ENCODE assay signal across 8 mouse cellular contexts in the genomic region with DNA sequence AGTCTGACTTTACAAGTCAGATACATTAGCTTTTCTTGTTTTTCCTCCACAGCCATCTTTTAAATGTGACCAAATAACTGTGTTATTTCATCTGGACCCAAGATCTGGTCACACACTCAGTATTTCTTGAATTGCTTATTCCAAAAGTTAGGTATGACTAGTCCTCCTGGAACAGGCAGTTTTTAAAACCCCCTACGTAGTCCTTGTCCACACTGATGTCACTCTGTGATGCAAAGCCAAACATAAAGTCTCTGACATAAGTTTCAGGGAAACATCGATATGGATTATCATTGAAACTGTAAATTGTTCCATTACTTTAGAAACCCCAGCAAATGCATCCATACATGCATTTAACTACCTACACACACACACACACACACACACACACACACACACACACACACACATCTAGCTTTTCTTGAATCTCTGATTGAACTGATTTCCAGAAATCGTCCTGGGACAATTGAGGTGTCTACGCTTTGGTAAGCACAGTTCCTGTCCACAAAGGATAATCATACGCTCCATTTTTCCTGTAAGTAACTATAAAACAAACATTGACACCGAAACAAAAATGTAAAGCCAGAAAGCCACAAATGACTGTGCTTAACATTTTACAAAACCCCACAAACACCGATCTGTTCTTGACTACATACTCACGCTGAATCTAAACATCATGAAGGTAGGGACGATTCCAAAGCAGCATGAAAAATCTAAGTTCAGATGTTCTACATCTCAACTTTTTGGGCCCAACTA. TPM values are rescaled to one million over a fixed set of nuclear protein-coding genes. Genes with fewer than 3 reads are reported as not detected.
DNase-seq lines count a peak whose midpoint lies in the region; ATAC-seq lines count a peak whose summit lies in the region.

No protein-coding gene starts in this region.

- H3K36me3 ChIP-seq in lung, embryonic 15.5 days, result no peaks in the 10 kb centered on the region
- no peaks in the 10 kb centered on the region for H3K36me3 ChIP-seq in intestine, embryonic 14.5 days (ENCODE audit: control insufficient read depth, insufficient read depth, low read length)
- H3K36me3 ChIP-seq in neural tube, embryonic 15.5 days, result no peaks in the 10 kb centered on the region

- 7% methylated on average over 9 of the region's 9 CpGs for WGBS in lung, embryonic 15.5 days
- 15% methylated on average over 9 of the region's 9 CpGs for WGBS in intestine, embryonic 14.5 days
- WGBS in neural tube, embryonic 15.5 days, result 8% methylated on average over 9 of the region's 9 CpGs

- no peaks in the 10 kb centered on the region for H3K27me3 ChIP-seq in lung, embryonic 15.5 days
- no peaks in the 10 kb centered on the region for H3K27me3 ChIP-seq in intestine, embryonic 14.5 days (replicated peaks; ENCODE audit: control insufficient read depth, insufficient read depth, low read length)
- no peaks in the 10 kb centered on the region for H3K27me3 ChIP-seq in neural tube, embryonic 15.5 days (replicated peaks)

- no peaks in the 10 kb centered on the region for H3K9me3 ChIP-seq in lung, embryonic 15.5 days
- no peaks in the 10 kb centered on the region for H3K9me3 ChIP-seq in intestine, embryonic 14.5 days (ENCODE audit: control insufficient read depth, low read length)
- H3K9me3 ChIP-seq in neural tube, embryonic 15.5 days (replicated peaks), result no peaks in the 10 kb centered on the region

- H3K4me2 ChIP-seq in lung, embryonic 15.5 days, result peak overlapping the region; percentile 70
- peak overlapping the region; percentile 72 for H3K4me2 ChIP-seq in intestine, embryonic 14.5 days (ENCODE audit: low read length)
- H3K4me2 ChIP-seq in neural tube, embryonic 15.5 days, result peak overlapping the region; percentile 66

- H3K4me1 ChIP-seq in lung, embryonic 15.5 days, result peaks cover 10% of the 10 kb centered on the region
- H3K4me1 ChIP-seq in intestine, embryonic 14.5 days (replicated peaks; ENCODE audit: control insufficient read depth, insufficient read depth, low read length), result peaks cover 6% of the 10 kb centered on the region; the same call in 1 of the 2 replicates
- H3K4me1 ChIP-seq in neural tube, embryonic 15.5 days, result peaks cover 20% of the 10 kb centered on the region

- no peak overlapping the region; the same call in 1 of the 2 replicates for H3K27ac ChIP-seq in lung, embryonic 15.5 days
- H3K27ac ChIP-seq in intestine, embryonic 14.5 days (ENCODE audit: low read depth), result no peak overlapping the region
- H3K27ac ChIP-seq in neural tube, embryonic 15.5 days (replicated peaks), result peak overlapping the region; percentile 96

- no peak for ATAC-seq in lung, embryonic 15.5 days (ENCODE audit: borderline replicate concordance, extremely low read depth, low FRiP score, low TSS enrichment)
- no peak for ATAC-seq in intestine, embryonic 14.5 days (replicated peaks; ENCODE audit: low FRiP score, low TSS enrichment, low read depth)
- no peak for ATAC-seq in neural tube, embryonic 15.5 days (ENCODE audit: low FRiP score)

- no peak for DNase-seq in lung, postnatal 4 days
- DNase-seq in embryo, embryonic 9.5 days (ENCODE audit: extremely low spot score), result peak; percentile 20
- DNase-seq in intestine, embryonic 14.5 days (ENCODE audit: low spot score), result no peak
- DNase-seq in spleen, postnatal 10 days (ENCODE audit: low spot score in 2 of 2), result no peak
- DNase-seq in ovary, adult 18-20 months (ENCODE audit: low spot score), result no peak
- no peak for DNase-seq in kidney, adult 8-10 months

- peak overlapping the region; percentile 74 for H3K9ac ChIP-seq in lung, embryonic 15.5 days
- H3K9ac ChIP-seq in intestine, embryonic 14.5 days (ENCODE audit: low read length), result peak overlapping the region; percentile 83
- H3K9ac ChIP-seq in neural tube, embryonic 15.5 days (replicated peaks), result peak overlapping the region; percentile 82

- peak overlapping the region; percentile 76 for H3K4me3 ChIP-seq in lung, embryonic 15.5 days
- peak overlapping the region; percentile 70 for H3K4me3 ChIP-seq in intestine, embryonic 14.5 days (ENCODE audit: low read depth, low read length)
- peak overlapping the region; percentile 86 for H3K4me3 ChIP-seq in neural tube, embryonic 15.5 days (replicated peaks)

RNA-seq across cellular contexts. Expression of a gene that starts 1.5 kb away (rescaled TPM):
- 6.1 and 7.2 TPM in 2 replicates for polyA plus RNA-seq in lung, embryonic 15.5 days (2015; fragmentation: Nextera tagmentation; extraction: Ambion mirVana)
- 7.2 and 10.4 TPM in 2 replicates for polyA plus RNA-seq in intestine, embryonic 14.5 days (2014; fragmentation: Nextera tagmentation; extraction: Ambion mirVana)
- polyA plus RNA-seq in neural tube, embryonic 15.5 days (2015; fragmentation: Nextera tagmentation; extraction: Ambion mirVana), result 7.7 and 11.8 TPM in 2 replicates
